Mouse (Mus musculus): ENCODE measurements at regions not wholly inside any gene's neighbourhood (a gene's known extent, or its start where the extent isn't known, plus 50 kb on each side); places are given as distances from the start of the nearest gene placed in this dataset.

DNA sequence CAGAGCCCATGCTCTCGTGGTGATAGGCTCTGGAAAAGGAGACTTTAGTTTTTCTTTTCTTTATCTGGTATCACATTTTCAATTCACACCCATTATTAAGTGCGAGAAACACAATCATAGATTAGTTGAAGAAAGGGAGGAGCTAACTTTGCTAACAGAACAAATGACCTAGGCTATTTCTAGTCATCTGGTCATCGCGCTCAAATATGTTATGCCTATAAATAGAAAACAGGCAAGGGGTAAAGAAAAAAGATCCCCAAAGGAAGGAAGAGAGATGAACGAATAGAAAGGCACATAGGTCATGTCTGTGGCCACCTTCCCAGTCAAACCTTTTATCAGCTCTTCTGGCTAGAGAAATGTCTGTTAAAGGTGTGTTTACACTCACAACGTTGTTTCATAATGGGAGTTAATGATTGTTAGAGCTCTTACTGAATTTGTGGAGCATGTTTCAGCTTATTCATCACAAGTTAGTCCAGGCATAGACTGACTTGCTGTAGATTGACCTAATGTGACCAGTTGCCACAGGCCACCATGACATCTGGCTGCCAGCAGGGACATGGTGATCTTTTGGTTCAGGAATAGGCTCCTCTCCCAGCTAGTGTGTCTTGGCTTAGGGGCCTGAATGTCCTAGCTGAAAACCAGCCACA is 148.1 kb upstream of the Pik3r1 start:
- no peak for TF ChIP-seq CTCF (IDR thresholded peaks at IDR 0.05; ENCODE audit: low read depth)
- DNase-seq, result peak; percentile 22
- H3K9ac ChIP-seq, result no peak overlapping the region

DNA sequence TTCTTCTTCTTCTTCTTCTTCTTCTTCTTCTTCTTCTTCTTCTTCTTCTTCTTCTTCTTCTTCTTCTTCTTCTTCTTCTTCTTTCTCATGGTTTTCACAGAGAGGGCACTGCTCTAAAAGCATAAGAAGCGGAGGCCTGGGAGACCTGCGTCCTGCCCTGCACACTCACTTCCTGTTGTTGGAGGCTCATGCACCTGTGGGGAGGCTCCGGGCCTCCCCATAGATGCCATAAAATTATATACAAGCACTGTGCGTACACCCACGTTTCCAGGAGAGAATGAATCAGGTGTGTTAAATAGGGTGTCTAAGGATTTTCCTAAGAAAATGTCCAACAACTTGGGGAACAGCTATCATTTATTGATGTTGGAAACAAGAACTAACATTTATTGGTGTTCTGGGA is 148.9 kb upstream of the Pik3r1 start:
- Histone ChIP-seq H3K27me3 (ENCODE audit: insufficient read depth, low read length) (no peaks in the 10 kb centered on the region), H3K4me3 (ENCODE audit: low read depth, low read length) (no peak overlapping the region), H3K9me3 (ENCODE audit: low read depth, low read length) (no peaks in the 10 kb centered on the region), H3K27ac (ENCODE audit: low read depth) (no peak overlapping the region), H3K4me2 (no peak overlapping the region), H3K4me1 (ENCODE audit: insufficient read depth) (peaks cover 27% of the 10 kb centered on the region; the same call in 1 of the 2 replicates), H3K36me3 (ENCODE audit: insufficient read depth) (no peaks in the 10 kb centered on the region), H3K9ac (no peak overlapping the region)
- DNase-seq (no peak), ATAC-seq (ENCODE audit: insufficient read depth) (no peak)
- TF ChIP-seq CTCF (IDR thresholded peaks at IDR 0.05; ENCODE audit: low read depth), result no peak
- WGBS, result 89% methylated on average over 5 of the region's 5 CpGs

More for the DNA sequence above, 148.1 kb upstream of the Pik3r1 start:
- H3K4me2 ChIP-seq, result no peak overlapping the region
- no peaks in the 10 kb centered on the region for H3K27me3 ChIP-seq (ENCODE audit: insufficient read depth, low read length)
- ATAC-seq (ENCODE audit: insufficient read depth), result no peak
- 34% methylated on average over 6 of the region's 6 CpGs for WGBS
- peak overlapping the region; percentile 64; the same call in 1 of the 2 replicates for H3K27ac ChIP-seq (ENCODE audit: low read depth)
- H3K4me1 ChIP-seq (ENCODE audit: insufficient read depth), result peaks cover 27% of the 10 kb centered on the region; the same call in 1 of the 2 replicates
- no peaks in the 10 kb centered on the region for H3K36me3 ChIP-seq (ENCODE audit: insufficient read depth)
- no peak overlapping the region for H3K4me3 ChIP-seq (ENCODE audit: low read depth, low read length)
- H3K9me3 ChIP-seq (ENCODE audit: low read depth, low read length), result no peaks in the 10 kb centered on the region

DNA sequence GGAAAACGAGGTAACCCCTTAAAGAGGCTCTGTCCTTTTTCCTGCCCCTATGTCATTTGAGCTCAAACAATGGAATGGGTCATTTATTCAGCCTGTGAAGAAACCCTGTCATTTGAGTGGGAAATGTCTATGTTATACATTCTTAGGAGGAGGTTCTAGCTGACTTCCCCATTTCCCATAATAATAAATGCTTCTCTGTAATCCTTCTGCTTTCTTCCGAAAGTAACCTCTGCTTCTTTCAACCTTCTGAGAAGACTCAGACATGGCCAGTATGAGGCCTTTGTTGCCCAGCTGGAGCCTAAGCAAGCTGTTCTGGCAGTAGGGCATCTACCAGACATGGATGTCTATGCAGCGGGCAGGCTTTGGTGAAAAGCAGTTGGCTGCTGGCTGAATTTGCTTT is 150.2 kb upstream of the Pik3r1 start:
- no peaks in the 10 kb centered on the region for H3K9me3 ChIP-seq (ENCODE audit: low read depth, low read length)
- WGBS, result 81% methylated on average over 3 of the region's 3 CpGs
- no peak for TF ChIP-seq CTCF (IDR thresholded peaks at IDR 0.05; ENCODE audit: low read depth)
- no peak overlapping the region for H3K9ac ChIP-seq
- H3K36me3 ChIP-seq (ENCODE audit: insufficient read depth), result no peaks in the 10 kb centered on the region
- H3K27me3 ChIP-seq (ENCODE audit: insufficient read depth, low read length), result no peaks in the 10 kb centered on the region
- ATAC-seq (ENCODE audit: insufficient read depth) (no peak), DNase-seq (no peak)
- H3K4me2 ChIP-seq, result no peak overlapping the region
- no peak overlapping the region for H3K4me3 ChIP-seq (ENCODE audit: low read depth, low read length)
- no peak overlapping the region for H3K27ac ChIP-seq (ENCODE audit: low read depth)
- peaks cover 27% of the 10 kb centered on the region; the same call in 1 of the 2 replicates for H3K4me1 ChIP-seq (ENCODE audit: insufficient read depth)

DNA sequence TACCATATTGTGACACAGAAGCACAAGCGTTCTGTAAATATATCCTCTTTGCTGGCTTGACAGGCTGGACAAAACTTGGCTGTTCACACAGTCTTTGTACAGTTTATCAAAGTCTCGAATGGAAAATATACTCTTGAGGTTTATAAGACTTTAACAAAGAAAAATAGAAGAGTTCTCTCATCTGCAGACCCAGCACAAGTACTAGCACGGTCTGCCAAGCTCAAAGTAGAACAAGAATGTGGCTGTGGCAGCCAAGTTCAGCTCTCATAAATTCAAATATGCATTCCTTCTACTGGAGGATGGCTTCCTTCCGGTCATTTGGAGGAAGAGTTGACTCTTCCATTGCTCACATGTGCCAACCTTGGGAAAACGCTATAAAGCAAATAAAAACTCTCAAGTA is 151.2 kb upstream of the Pik3r1 start:
- WGBS, result 46% methylated on average over 5 of the region's 5 CpGs
- no peak for TF ChIP-seq CTCF (IDR thresholded peaks at IDR 0.05; ENCODE audit: low read depth)
- Histone ChIP-seq H3K9ac (no peak overlapping the region), H3K4me3 (ENCODE audit: low read depth, low read length) (no peak overlapping the region), H3K27me3 (ENCODE audit: insufficient read depth, low read length) (no peaks in the 10 kb centered on the region), H3K9me3 (ENCODE audit: low read depth, low read length) (no peaks in the 10 kb centered on the region), H3K4me2 (no peak overlapping the region), H3K4me1 (ENCODE audit: insufficient read depth) (peaks cover 24% of the 10 kb centered on the region; the same call in 1 of the 2 replicates), H3K36me3 (ENCODE audit: insufficient read depth) (no peaks in the 10 kb centered on the region), H3K27ac (ENCODE audit: low read depth) (0 out of 2 replicates have a peak overlapping the region, but pooled peaks have one; percentile 40)
- ATAC-seq (ENCODE audit: insufficient read depth) (peak; percentile 9; the same call in 1 of the 2 replicates), DNase-seq (peak; percentile 65)

DNA sequence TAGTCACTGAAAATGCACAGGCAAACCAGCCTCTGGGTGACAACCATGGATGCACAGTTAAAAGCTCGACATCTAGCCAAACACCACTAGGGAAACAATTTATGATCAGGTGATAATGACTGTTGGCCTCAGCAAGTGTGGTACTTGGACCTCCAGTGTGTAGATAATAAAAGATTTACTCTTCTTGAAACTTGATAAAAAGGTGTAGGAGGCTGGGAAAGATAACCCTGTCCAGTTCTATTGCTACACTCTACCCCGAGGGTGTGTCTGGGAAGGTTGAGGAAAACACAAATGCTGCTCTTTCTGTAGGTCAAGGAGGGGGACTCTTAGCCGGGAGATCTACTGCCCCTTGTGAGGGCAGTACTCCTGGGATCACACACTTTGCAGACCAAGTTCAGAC is 152.4 kb upstream of the Pik3r1 start:
- 70% methylated on average over 3 of the region's 3 CpGs for WGBS
- H3K9ac ChIP-seq, result no peak overlapping the region
- H3K27me3 ChIP-seq (ENCODE audit: insufficient read depth, low read length), result no peaks in the 10 kb centered on the region
- H3K27ac ChIP-seq (ENCODE audit: low read depth), result no peak overlapping the region
- DNase-seq (no peak), ATAC-seq (ENCODE audit: insufficient read depth) (no peak)
- H3K4me2 ChIP-seq, result no peak overlapping the region
- H3K4me1 ChIP-seq (ENCODE audit: insufficient read depth), result peaks cover 15% of the 10 kb centered on the region; the same call in 1 of the 2 replicates
- H3K9me3 ChIP-seq (ENCODE audit: low read depth, low read length), result no peaks in the 10 kb centered on the region
- no peak for TF ChIP-seq CTCF (IDR thresholded peaks at IDR 0.05; ENCODE audit: low read depth)
- H3K4me3 ChIP-seq (ENCODE audit: low read depth, low read length), result no peak overlapping the region
- no peaks in the 10 kb centered on the region for H3K36me3 ChIP-seq (ENCODE audit: insufficient read depth)

DNA sequence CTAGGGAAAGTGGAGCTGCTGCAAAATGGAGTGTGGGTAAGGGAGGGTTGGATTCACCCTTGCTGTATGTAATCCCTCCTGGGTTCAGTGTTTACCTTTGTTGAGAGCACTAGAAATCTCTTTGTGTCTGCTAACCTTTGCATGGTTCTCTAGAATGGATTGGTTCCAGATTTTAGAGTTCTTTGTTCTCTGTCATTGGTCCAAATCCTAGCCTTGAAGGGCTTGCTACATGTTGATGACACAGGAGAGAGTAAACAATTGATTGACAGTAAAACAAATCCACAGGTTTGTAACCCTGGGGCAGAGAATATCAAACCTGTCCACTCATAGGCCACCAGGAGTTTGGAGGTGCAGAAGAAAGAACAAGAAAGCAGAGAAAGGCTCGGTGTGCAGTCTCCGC is 156.6 kb upstream of the Pik3r1 start:
- Histone ChIP-seq H3K27me3 (ENCODE audit: insufficient read depth, low read length) (no peaks in the 10 kb centered on the region), H3K27ac (ENCODE audit: low read depth) (no peak overlapping the region), H3K36me3 (ENCODE audit: insufficient read depth) (no peaks in the 10 kb centered on the region), H3K4me3 (ENCODE audit: low read depth, low read length) (no peak overlapping the region), H3K9ac (no peak overlapping the region), H3K4me1 (ENCODE audit: insufficient read depth) (no peaks in the 10 kb centered on the region), H3K9me3 (ENCODE audit: low read depth, low read length) (no peaks in the 10 kb centered on the region), H3K4me2 (no peak overlapping the region)
- no peak for ATAC-seq (ENCODE audit: insufficient read depth)
- no peak for TF ChIP-seq CTCF (IDR thresholded peaks at IDR 0.05; ENCODE audit: low read depth)
- WGBS, result 95% methylated on average over 2 of the region's 2 CpGs
- DNase-seq, result no peak

DNA sequence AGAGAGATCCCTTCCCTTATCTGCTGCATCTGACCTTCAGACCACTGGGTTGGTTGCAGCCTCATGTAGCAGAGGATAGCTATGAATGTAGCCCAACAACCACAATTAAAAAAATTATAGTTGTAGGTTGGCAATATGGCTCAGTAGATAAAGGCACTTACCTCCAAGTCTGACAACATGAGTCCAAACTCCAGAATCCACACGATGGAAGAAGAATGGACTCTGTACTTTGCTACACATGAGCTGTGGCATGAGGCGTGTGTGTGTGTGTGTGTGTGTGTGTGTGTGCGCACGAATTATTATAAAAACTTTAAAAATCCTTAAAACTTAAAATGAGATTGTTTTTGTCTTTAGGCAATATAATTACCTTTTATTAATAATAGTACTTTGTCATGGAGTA is 163.2 kb upstream of the Pik3r1 start:
- no peaks in the 10 kb centered on the region for H3K27me3 ChIP-seq (ENCODE audit: insufficient read depth, low read length)
- 87% methylated on average over 4 of the region's 4 CpGs for WGBS
- no peak overlapping the region for H3K9ac ChIP-seq
- H3K4me2 ChIP-seq, result no peak overlapping the region
- no peaks in the 10 kb centered on the region for H3K36me3 ChIP-seq (ENCODE audit: insufficient read depth)
- no peak for TF ChIP-seq CTCF (IDR thresholded peaks at IDR 0.05; ENCODE audit: low read depth)
- no peak overlapping the region for H3K27ac ChIP-seq (ENCODE audit: low read depth)
- DNase-seq (no peak), ATAC-seq (ENCODE audit: insufficient read depth) (no peak)
- H3K4me1 ChIP-seq (ENCODE audit: insufficient read depth), result no peaks in the 10 kb centered on the region
- no peak overlapping the region for H3K4me3 ChIP-seq (ENCODE audit: low read depth, low read length)
- H3K9me3 ChIP-seq (ENCODE audit: low read depth, low read length), result no peaks in the 10 kb centered on the region

Data from lung, embryonic 14.5 days (tissue).